Mouse (Mus musculus) skeletal muscle tissue, adult 2 months (tissue): Measurements from ENCODE around the gene Fer1l4.

Experiments used
- DNase-seq: peaks from one replicate; pipeline ENCODE4 v3.0.0-alpha.2; 2012; ENCODE audit warnings: low read depth, low spot score

The Fer1l4 gene

DNA sequence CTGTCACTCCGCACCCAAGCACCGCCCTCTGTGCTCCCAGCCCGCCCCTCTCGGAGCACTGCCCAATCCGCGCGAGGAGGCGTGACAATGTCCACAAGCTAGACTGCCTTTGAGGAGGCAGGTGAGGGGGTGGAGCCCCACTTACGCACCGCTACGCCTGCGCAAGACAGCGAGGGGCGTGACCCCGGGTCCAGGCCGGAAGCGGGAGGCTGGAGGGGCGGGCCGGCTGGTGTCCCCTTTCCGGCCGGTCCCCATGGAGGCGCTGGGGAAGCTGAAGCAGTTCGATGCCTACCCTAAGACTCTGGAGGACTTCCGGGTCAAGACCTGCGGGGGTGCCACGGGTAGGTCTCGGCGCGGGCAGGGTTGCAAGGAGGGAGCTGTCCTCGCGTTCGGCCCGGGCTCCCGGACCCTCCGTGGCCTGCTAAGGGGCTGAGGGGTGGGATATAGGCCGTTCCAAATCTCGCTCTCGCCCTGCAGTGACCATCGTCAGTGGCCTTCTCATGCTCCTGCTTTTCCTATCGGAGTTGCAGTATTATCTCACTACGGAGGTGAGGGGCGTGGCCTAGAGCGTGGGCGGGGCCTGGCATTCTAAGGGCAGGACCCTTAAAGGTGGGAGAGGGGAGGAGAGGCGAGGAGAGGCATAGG is 44.7 kb downstream of the Fer1l4 start, which contains the start of the genes 6430550D23Rik and Ergic3:
Gene 6430550D23Rik (minus strand): TSS at position 90 of the 645 bp plus-strand sequence.
Gene Ergic3 (plus strand): TSS at position 158 of the 645 bp plus-strand sequence.
- peak; percentile 96 for DNase-seq

DNA sequence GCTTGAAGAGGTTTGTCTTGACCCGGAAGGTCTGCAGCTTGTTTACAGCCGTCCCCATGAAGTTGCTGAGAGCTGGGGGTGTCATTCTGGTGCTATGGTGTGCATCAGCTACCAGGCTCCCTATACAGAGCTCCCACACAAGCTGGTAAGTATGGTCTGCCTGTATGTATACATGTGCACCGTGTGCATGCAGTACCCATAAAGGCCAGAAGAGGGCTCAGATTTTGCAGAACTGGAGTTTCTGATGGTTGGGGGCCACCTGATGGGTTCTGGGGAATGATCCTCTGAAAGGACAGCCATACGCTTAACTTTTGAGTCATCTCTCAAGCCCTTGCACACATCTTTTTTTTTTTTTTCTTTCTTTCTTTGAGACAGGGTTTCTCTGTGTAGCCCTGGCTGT is 47.4 kb downstream of the Fer1l4 start:
- no peak for DNase-seq

DNA sequence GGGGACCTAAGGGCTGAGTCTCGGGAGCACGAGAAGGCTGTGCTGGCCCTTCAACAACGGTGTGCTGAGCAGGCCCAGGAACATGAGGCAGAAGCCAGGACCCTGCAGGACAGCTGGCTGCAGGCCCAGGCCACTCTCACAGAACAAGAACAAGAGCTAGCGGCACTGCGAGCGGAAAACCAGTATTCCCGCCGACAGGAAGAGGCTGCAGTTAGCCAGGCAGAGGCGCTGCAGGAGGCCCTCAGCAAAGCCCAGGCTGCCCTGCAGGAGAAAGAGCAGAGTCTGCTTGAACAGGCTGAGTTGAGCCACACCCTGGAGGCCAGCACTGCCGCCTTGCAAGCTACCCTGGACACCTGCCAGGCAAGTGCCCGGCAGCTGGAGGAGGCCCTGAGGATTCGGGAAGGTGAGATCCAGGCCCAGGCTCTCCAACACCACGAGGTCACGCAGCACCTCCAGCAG is 60.9 kb downstream of the Fer1l4 start:
- peak; percentile 87 for DNase-seq

DNA sequence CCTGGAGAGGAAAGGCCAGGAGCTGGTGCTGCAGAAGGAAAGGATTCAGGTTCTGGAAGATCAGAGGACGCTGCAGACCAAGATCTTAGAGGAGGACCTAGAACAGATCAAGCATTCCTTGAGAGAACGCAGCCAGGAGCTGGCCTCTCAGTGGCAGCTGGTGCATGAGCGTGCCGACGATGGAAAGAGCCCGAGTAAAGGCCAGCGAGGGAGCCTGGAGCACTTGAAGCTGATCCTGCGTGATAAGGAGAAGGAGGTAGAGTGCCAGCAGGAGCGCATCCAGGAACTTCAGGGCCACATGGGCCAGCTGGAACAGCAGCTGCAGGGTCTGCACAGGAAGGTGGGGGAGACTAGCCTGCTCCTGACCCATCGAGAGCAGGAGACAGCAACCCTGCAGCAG is 61.6 kb downstream of the Fer1l4 start:
- DNase-seq = no peak

DNA sequence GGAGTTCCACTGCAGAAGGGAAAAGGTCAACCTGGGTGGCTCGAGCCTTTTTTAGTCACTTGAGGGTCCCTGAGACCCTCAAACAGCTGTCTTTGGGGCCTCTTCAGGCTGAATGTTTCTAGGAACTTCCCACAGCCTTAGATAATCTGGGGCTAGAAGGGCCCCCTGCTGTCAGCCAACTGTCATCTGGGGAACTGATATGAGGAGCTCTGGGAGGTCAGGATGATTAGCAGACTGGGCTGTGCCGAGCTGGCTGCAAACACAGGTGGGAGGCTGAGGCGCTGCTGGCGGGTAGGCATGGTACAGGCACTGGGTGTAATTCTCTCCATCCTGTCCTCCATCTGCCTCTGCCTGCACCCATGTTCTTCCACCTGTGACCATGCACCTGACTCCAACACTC is 63.7 kb downstream of the Fer1l4 start:
- DNase-seq = no peak

DNA sequence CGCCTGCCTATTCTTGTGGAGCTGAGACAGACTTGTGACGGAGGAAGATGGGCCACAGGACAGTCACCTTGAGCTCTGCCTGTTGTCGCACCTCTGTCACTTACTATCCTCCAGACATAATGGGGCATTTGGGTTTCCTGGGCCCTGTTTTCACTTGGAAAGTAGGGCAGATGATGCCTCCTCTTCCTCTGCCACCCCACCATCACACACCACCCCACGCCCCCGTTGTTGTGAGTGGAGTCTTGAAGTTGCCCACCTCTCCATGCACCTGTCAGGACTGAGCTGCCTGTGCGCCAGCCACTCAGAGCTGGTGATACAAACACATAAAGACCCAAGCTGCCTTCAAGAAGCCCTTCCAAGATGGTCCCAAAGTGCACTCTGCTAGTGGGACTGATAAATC is 65.6 kb downstream of the Fer1l4 start:
- no peak for DNase-seq

DNA sequence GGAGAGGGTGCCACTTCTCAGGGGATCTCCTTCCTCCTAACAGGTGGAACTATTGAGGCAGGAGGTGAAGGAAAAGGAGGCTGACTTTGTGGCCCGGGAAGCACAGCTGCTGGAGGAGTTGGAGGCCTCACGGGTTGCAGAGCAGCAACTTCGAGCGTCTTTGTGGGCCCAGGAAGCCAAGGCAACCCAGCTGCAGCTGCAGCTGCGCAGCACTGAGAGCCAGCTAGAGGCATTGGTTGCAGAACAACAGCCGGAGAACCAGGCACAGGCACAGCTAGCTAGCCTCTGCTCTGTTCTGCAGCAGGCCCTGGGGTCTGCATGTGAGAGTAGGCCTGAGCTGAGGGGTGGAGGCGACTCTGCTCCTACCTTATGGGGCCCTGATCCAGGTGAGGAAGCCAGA is 67.0 kb downstream of the Fer1l4 start:
- no peak for DNase-seq

DNA sequence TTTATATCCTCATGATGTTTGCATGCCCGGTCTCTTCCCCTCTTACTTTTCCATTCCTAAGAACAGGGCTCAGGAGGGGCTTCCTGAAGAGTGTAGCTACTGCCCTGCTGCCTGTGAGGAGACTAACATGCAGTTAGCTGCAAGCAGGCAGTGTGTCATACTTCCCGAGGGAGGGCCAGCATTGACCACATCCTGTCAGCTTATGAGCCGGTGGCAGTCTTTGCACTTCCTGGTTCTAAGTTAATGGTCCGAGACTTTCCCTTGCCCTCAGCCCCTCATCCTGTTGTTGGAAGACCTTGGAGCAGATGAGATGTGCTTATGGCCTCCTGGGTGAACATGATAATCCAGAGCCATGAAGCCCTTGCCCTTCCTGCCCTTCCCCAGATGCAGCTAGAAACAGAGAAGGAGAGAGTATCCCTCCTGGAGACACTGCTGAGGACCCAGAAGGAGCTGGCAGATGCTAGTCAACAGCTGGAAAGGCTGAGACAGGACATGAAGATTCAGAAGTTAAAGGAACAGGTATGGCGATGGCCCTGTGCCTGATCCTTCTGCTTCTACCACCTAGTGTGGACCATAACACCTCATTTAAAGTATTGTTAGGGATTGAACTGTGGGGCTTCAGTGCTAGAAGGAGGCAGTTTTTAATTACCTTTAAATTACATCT is 73.3 kb downstream of the Fer1l4 start:
- DNase-seq = peak; percentile 37

DNA sequence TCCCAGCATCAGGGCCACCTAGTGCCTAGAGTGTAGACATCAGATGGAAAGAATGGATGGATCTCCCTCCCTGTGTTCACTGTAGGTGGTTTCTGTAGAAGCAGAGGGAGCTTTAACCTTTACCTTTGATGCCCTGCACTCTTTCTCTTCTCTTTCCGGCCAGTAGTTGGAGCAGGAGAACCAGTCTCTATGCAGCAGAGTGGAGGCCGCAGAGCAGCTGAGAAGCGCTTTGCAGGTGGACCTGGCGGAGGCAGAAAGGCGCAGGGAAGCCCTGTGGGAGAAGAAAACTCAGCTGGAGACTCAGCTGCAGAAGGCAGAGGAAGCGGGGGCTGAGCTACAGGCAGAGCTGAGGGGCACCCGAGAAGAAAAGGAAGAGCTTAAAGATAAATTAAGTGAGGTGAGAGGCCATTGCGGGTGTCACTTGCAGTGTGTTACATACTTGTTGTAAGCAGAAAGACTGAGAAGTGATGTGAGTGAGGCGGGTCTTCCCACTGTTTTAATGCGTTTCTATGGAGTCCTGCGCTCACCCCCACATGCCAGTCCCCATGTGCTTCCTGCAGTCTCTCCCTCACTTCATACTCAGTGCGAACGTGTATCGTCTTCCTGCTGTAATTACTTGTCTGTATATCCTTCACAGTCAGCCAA is 78.5 kb downstream of the Fer1l4 start:
- DNase-seq = no peak

DNA sequence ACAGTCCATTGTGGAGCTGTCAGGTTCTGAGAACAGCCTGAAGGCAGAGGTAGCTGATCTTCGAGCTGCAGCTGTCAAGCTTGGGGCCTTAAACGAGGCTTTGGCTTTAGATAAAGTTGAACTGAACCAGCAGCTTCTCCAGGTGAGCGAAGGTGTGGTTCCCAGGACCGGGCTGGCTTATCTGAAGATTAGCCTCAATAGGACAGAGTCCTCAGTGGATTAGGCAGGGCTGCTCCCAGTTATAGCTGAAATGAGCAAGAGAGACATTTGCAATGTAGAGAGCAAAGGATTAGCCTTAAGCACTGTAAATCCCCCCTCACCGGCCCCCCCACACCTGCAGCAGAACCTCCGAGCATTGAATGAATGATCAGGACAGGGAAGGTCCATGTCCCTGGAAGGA is 79.4 kb downstream of the Fer1l4 start:
- DNase-seq = no peak
